Mouse (Mus musculus) heart, postnatal 10 days (tissue): ENCODE measurements at regions not wholly inside any gene's neighbourhood (a gene's known extent, or its start where the extent isn't known, plus 50 kb on each side); places are given as distances from the start of the nearest gene placed in this dataset.

Source experiments
- DNase-seq, 2 experiments: peaks; one replicate each; pipeline ENCODE4 v3.0.0; 2021
- intact Hi-C: fragments of 180-260 bp; cut with DNase I; formaldehyde crosslinking; loops from one replicate; pipeline ENCODE4 v1.15.1; 2025

GRCm38 (mm10) chr10:66781171-66781510 lies 314.8 kb upstream of the Jmjd1c start:
- DNase-seq, result no peak
- intact Hi-C loops, result no loop called here

GRCm38 (mm10) chr10:66782025-66782424 lies 313.9 kb upstream of the Jmjd1c start:
- DNase-seq, result no peak
- intact Hi-C loops, result no loop called here

GRCm38 (mm10) chr10:66787812-66788211 lies 308.1 kb upstream of the Jmjd1c start:
- intact Hi-C loops, result no loop called here

GRCm38 (mm10) chr10:66796296-66796695 lies 299.6 kb upstream of the Jmjd1c start:
- DNase-seq, result no peak
- intact Hi-C loops, result no loop called here

More at GRCm38 (mm10) chr10:66787812-66788211, 308.1 kb upstream of the Jmjd1c start:
- no peak for DNase-seq

GRCm38 (mm10) chr10:66802691-66803090 lies 293.2 kb upstream of the Jmjd1c start:
- intact Hi-C loops, result no loop called here
- DNase-seq, result no peak

- peak; percentile 71 to 79 for DNase-seq
- intact Hi-C loops, result loop anchor here (1.0 kb wide), 1 partner anchor 65 kb away; no protein-coding TSS in a partner anchor
Measured at GRCm38 (mm10) chr10:66807261-66807968, 288.5 kb upstream of the Jmjd1c start.

- intact Hi-C loops, result no loop called here
- DNase-seq, result no peak
Measured at GRCm38 (mm10) chr10:66812515-66813260, 283.2 kb upstream of the Jmjd1c start.

GRCm38 (mm10) chr10:66813850-66814564 lies 281.9 kb upstream of the Jmjd1c start:
- intact Hi-C loops, result no loop called here
- peak in 1 of 2 experiments; percentile 20 for DNase-seq

GRCm38 (mm10) chr10:66814565-66815201 lies 281.2 kb upstream of the Jmjd1c start:
- intact Hi-C loops, result no loop called here

GRCm38 (mm10) chr10:66815951-66816350 lies 280.0 kb upstream of the Jmjd1c start:
- DNase-seq, result no peak
- intact Hi-C loops, result no loop called here

More at GRCm38 (mm10) chr10:66814565-66815201, 281.2 kb upstream of the Jmjd1c start:
- peak; percentile 92 to 95 for DNase-seq

- intact Hi-C loops, result no loop called here
Measured at GRCm38 (mm10) chr10:66816776-66817175, 279.1 kb upstream of the Jmjd1c start.

GRCm38 (mm10) chr10:66817876-66818275 lies 278.0 kb upstream of the Jmjd1c start:
- DNase-seq, result no peak
- intact Hi-C loops, result no loop called here

More at GRCm38 (mm10) chr10:66816776-66817175, 279.1 kb upstream of the Jmjd1c start:
- DNase-seq, result no peak

- intact Hi-C loops, result no loop called here
- no peak for DNase-seq
Measured at GRCm38 (mm10) chr10:66819517-66819916, 276.4 kb upstream of the Jmjd1c start.

GRCm38 (mm10) chr10:66825737-66826136 lies 270.2 kb upstream of the Jmjd1c start:
- no peak for DNase-seq
- intact Hi-C loops, result no loop called here

- intact Hi-C loops, result no loop called here
- peak in 1 of 2 experiments; percentile 24 for DNase-seq
Measured at GRCm38 (mm10) chr10:66826327-66826726, 269.6 kb upstream of the Jmjd1c start.

GRCm38 (mm10) chr10:66834974-66835373 lies 261.0 kb upstream of the Jmjd1c start:
- intact Hi-C loops, result no loop called here

GRCm38 (mm10) chr10:66839058-66839457 lies 256.9 kb upstream of the Jmjd1c start:
- intact Hi-C loops, result no loop called here
- DNase-seq, result peak in 1 of 2 experiments; percentile 23

More at GRCm38 (mm10) chr10:66834974-66835373, 261.0 kb upstream of the Jmjd1c start:
- DNase-seq, result no peak

GRCm38 (mm10) chr10:66843258-66843657 lies 252.7 kb upstream of the Jmjd1c start:
- intact Hi-C loops, result no loop called here
- peak; percentile 25 to 36 for DNase-seq

GRCm38 (mm10) chr10:66848778-66849177 lies 247.1 kb upstream of the Jmjd1c start:
- intact Hi-C loops, result no loop called here
- no peak for DNase-seq

GRCm38 (mm10) chr10:66849681-66850080 lies 246.2 kb upstream of the Jmjd1c start:
- no peak for DNase-seq
- intact Hi-C loops, result loop anchor here (5.0 to 10.0 kb wide), 4 partner anchors 58 to 875 kb away; no protein-coding TSS in a partner anchor
